Mouse (Mus musculus): ENCODE measurements around the gene Gm525. TPM values are rescaled to one million over a fixed set of nuclear protein-coding genes. Genes with fewer than 3 reads are reported as not detected.
A peak's percentile ranks its signal among the peaks of the same experiment; 100 is the strongest.
"Not testable (repeated sequence)": the region's sequence is repeated elsewhere in the genome, so short reads cannot be mapped to it uniquely, and the experiment has no call there.

Gm525 gene
- polyA plus RNA-seq, 1 experiment from 2014 or later, result not detected

DNA sequence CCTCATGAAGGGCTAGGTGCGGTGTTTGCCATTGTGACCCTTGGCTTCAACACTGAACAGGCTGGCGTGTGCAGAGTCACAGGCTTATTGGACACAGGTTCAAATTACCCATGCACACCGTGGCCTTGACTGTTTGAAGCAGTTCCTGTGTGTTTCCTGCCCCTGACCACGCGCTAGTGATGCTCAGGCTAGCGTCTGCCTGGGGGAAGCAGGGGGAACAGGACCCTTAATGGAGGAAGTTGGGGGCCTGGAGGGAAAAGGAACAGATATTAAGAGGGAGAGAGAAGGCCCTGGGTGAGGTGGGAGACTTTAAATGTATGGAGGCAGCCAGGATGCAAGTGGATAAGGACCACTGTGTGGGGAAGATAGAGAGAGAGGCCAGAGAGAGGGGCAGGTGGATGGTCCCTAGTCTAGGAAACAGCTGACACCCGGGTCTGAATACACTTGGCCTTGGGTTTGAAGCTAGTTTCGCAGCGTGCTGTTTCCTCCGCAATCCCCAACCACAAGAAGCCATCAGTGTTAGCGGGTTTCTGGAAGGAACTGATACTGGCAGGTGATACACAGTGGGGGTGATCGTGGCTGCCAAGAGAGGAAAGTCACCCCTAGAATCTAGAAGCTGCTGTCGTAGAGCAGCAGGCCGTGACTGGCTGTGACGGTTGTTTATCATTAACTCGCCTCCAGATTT, 5.5 kb downstream of the Gm525 start:
- Histone ChIP-seq H3K4me2 (no peak overlapping the region), H3K9ac (no peak overlapping the region)
- WGBS, result 74% methylated on average over 16 of the region's 16 CpGs

DNA sequence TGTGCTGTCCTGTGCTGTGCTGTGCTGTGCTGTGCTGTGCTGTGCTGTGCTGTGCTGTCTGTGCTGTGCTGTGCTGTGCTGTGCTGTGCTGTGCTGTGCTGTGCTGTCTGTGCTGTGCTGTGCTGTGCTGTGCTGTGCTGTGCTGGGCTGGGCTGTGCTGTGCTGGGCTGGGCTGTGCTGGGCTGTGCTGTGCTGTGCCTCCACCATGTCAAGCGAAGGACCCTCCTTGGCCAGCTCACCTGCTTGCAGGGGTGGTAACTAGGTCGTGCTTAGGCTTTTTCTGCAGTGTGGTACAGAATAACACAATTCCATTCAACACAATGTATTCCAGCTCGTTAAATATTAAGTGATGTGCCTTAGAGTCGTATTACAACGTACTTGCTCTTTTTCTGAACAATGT, 8.3 kb downstream of the Gm525 start:
- ATAC-seq (replicated peaks; ENCODE audit: low FRiP score); H3K4me3 ChIP-seq (replicated peaks); H3K9ac ChIP-seq; H3K27me3 ChIP-seq; H3K9me3 ChIP-seq (replicated peaks); H3K36me3 ChIP-seq; H3K4me2 ChIP-seq; H3K27ac ChIP-seq; H3K4me1 ChIP-seq: not testable (repeated sequence)
- WGBS, result 62% methylated on average over 5 of the region's 5 CpGs

More for the DNA sequence above, 5.5 kb downstream of the Gm525 start:
- Histone ChIP-seq H3K4me3 (replicated peaks) (no peak overlapping the region), H3K4me1 (0 out of 2 replicates have a peak, but pooled peaks cover 6% of the 10 kb centered on the region), H3K27ac (no peak overlapping the region), H3K9me3 (replicated peaks) (no peaks in the 10 kb centered on the region), H3K36me3 (no peaks in the 10 kb centered on the region), H3K27me3 (0 out of 2 replicates have a peak, but pooled peaks cover 3% of the 10 kb centered on the region)
- ATAC-seq (replicated peaks; ENCODE audit: low FRiP score), result no peak

DNA sequence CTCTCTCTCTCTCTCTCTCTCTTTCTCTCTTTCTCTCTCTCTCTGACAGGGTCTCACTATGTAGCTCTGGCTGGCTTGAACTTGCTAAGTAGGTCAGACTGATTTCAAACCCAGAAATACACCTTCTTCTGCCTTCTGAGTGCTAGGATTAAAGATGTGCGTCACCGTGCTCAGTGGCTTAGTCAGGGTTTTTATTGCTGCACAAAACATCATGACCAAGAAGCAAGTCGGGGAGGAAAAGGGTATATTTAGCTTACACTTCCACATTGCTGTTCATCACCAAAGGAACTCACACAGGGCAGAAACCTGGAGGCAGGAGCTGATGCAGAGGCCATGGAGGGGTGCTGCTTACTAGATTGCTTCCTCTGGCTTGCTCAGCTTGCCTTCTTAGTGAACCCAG, 9.1 kb downstream of the Gm525 start:
- not testable (repeated sequence) for H3K4me1 ChIP-seq; H3K27ac ChIP-seq; H3K4me3 ChIP-seq (replicated peaks); H3K9ac ChIP-seq; ATAC-seq (replicated peaks; ENCODE audit: low FRiP score); H3K27me3 ChIP-seq; H3K9me3 ChIP-seq (replicated peaks); H3K4me2 ChIP-seq; H3K36me3 ChIP-seq
- 87% methylated on average over 3 of the region's 3 CpGs for WGBS

DNA sequence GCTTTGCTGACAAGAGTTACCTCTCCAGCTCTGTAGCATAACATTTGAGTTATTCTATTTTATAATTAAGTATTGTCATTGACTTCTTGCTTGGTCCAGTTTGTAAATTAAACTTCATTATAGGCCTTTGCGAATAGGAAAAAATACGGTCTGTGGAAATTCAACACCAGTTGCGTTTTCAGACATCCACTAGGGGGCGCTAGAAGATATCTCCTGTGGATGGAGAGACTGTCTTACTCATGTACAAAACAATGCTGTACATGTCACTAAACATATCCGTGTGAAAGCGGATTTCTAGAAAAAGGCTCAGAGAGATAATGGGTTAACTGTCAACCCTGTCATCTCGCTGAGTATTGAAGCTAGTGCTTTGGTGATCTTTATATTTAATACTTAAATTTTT, 11.0 kb downstream of the Gm525 start:
- ATAC-seq (replicated peaks; ENCODE audit: low FRiP score), result no peak
- H3K4me2 ChIP-seq, result no peak overlapping the region
- no peaks in the 10 kb centered on the region for H3K27me3 ChIP-seq

DNA sequence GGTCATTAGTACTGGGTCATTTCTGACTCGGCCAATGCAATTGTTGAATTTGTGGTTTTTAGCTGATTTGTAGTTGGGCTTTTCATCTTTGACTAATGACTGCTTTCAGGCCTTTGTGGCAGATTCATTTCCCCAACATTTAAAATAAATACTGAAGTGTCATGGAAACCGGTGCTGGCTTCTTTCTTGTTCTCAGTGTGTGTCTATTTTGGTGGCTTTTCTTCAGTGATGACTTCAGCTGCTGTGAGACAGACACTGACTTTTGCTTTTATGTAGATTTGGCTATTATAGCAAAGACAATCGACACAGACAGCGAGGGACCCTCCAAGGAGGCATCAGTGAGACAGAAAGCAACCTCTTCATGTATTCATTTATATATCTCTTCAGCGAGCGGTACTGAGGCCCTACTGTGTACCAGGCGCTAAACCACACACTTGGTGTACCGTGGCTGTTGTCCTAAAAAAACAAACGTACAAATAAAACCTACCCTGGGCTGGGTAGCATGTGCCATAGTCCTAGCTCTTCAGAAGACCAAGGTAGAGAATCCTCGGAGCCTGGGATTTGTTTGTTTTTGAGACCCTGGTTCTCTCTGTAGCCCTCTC, 12.7 kb downstream of the Gm525 start:
- H3K36me3 ChIP-seq, result no peaks in the 10 kb centered on the region
- H3K27ac ChIP-seq, result no peak overlapping the region
- H3K9me3 ChIP-seq (replicated peaks), result no peaks in the 10 kb centered on the region
- 70% methylated on average over 10 of the region's 10 CpGs for WGBS
- H3K27me3 ChIP-seq, result no peaks in the 10 kb centered on the region
- no peak for ATAC-seq (replicated peaks; ENCODE audit: low FRiP score)
- H3K4me2 ChIP-seq, result no peak overlapping the region
- no peaks in the 10 kb centered on the region for H3K4me1 ChIP-seq
- H3K4me3 ChIP-seq (replicated peaks), result no peak overlapping the region
- no peak overlapping the region for H3K9ac ChIP-seq

More for the DNA sequence above, 11.0 kb downstream of the Gm525 start:
- 42% methylated on average over 7 of the region's 7 CpGs for WGBS
- H3K36me3 ChIP-seq, result no peaks in the 10 kb centered on the region
- H3K4me1 ChIP-seq, result no peaks in the 10 kb centered on the region
- H3K9me3 ChIP-seq (replicated peaks), result no peaks in the 10 kb centered on the region
- no peak overlapping the region for H3K4me3 ChIP-seq (replicated peaks)
- H3K9ac ChIP-seq, result no peak overlapping the region
- H3K27ac ChIP-seq, result no peak overlapping the region

DNA sequence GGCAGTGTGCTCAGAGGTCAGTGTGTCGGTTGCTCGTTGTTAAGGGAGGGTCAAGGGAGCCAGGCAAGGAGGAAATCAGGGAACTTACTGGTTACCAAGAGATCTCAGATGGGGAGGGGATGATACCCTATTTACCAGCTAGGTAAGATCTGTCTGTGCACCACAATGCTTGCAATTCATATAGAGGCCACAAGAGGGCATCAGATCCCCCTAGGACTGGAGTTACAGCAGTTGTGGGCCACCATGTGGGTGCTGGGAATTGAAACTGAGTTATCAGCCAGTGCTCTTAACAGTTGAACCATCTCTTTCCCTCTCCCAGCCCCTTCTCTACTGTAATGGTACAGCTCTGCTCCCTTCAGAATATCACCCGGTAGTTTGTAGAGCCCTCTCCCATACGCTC, 15.1 kb downstream of the Gm525 start:
- ATAC-seq (replicated peaks; ENCODE audit: low FRiP score), result no peak
- Histone ChIP-seq H3K4me1 (no peaks in the 10 kb centered on the region), H3K9me3 (replicated peaks) (no peaks in the 10 kb centered on the region), H3K4me3 (replicated peaks) (no peak overlapping the region), H3K27me3 (no peaks in the 10 kb centered on the region), H3K27ac (no peak overlapping the region), H3K4me2 (no peak overlapping the region), H3K36me3 (no peaks in the 10 kb centered on the region), H3K9ac (no peak overlapping the region)
- 88% methylated on average over 4 of the region's 4 CpGs for WGBS

DNA sequence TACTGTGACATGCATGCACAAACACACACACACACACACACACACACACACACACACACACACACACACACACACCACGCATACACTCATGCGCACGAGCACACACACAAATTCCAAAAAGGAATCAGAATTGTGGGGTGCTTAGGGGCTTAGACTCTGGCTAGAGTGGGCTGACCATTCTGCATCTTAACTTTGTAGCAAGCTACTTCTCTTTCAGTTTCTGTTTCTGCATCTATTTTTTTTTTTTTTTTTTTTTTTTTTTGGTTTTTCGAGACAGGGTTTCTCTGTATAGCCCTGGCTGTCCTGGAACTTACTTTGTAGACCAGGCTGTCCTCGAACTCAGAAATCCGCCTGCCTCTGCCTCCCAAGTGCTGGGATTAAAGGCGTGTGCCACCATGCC, 16.7 kb downstream of the Gm525 start:
- not testable (repeated sequence) for H3K27me3 ChIP-seq; H3K4me1 ChIP-seq; H3K36me3 ChIP-seq; H3K9ac ChIP-seq; ATAC-seq (replicated peaks; ENCODE audit: low FRiP score); H3K4me3 ChIP-seq (replicated peaks); H3K4me2 ChIP-seq; H3K9me3 ChIP-seq (replicated peaks); H3K27ac ChIP-seq
- 95% methylated on average over 6 of the region's 7 CpGs for WGBS

DNA sequence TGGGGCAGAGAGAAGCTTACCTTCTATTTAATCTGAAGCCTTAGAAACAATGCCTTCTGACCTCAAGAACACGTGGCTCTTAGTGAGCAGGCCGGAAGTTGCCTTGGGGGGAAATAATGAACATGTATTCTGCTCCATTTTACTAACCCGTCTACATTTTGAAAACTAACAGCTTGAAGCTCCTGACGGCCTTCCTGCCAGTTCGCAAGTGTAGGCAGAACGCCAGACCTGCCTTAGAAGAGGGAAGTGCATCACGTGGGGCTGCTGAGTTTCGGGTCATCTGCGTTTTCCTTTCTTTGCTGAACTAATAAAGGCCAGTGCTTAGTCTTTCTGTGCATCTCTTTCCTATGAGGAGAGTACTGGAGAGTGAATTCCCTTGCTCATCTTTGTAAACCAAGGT, 19.1 kb downstream of the Gm525 start:
- no peak overlapping the region for H3K27ac ChIP-seq
- H3K36me3 ChIP-seq, result no peaks in the 10 kb centered on the region
- WGBS, result 69% methylated on average over 9 of the region's 9 CpGs
- H3K9ac ChIP-seq, result no peak overlapping the region
- H3K27me3 ChIP-seq, result no peaks in the 10 kb centered on the region
- no peaks in the 10 kb centered on the region for H3K4me1 ChIP-seq
- H3K9me3 ChIP-seq (replicated peaks), result no peaks in the 10 kb centered on the region
- no peak overlapping the region for H3K4me2 ChIP-seq
- no peak for ATAC-seq (replicated peaks; ENCODE audit: low FRiP score)
- H3K4me3 ChIP-seq (replicated peaks), result no peak overlapping the region

DNA sequence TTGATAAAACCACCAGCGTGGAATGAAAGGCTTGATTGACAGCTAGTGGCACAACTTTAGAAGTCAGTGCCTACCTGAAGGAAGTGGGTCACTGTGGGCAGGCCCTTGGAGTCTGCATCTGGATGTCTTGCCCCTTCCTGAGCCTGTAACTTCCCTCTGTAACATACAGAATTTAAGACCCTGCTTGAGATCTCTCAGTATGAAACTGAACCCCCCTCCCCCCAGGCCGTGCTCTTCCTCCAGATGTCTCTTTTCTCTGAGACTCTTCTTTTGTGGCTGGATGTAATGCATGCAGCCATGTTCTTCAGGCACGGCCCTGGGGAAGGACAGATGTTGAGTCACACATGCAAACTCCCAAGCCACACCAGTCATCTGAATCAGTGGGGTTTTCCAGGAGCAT, 21.7 kb downstream of the Gm525 start:
- H3K27me3 ChIP-seq, result no peaks in the 10 kb centered on the region
- WGBS, result 85% methylated on average over 3 of the region's 3 CpGs
- no peak overlapping the region for H3K4me2 ChIP-seq
- no peak overlapping the region for H3K27ac ChIP-seq
- no peak overlapping the region for H3K4me3 ChIP-seq (replicated peaks)
- H3K36me3 ChIP-seq, result no peaks in the 10 kb centered on the region
- no peak overlapping the region for H3K9ac ChIP-seq
- no peaks in the 10 kb centered on the region for H3K9me3 ChIP-seq (replicated peaks)
- peaks cover 7% of the 10 kb centered on the region for H3K4me1 ChIP-seq
- ATAC-seq (replicated peaks; ENCODE audit: low FRiP score), result no peak

DNA sequence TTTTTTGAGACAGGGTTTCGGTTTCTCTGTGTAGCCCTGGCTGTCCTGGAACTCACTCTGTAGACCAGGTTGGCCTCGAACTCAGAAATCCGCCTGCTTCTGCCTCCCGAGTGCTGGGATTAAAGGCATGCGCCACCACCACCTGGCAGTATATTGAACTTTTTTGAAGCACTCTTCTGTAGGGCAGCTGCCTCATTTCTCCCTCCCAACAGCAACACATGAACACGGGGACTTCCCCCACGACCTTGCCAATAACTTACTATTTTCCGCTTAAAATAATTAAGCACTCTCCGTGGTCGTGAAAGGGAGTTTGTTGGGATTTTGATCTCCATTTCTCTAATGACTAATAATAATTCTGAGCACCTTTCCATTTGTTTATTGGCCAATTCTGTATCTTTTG, 23.7 kb downstream of the Gm525 start:
- 89% methylated on average over 10 of the region's 10 CpGs for WGBS

DNA sequence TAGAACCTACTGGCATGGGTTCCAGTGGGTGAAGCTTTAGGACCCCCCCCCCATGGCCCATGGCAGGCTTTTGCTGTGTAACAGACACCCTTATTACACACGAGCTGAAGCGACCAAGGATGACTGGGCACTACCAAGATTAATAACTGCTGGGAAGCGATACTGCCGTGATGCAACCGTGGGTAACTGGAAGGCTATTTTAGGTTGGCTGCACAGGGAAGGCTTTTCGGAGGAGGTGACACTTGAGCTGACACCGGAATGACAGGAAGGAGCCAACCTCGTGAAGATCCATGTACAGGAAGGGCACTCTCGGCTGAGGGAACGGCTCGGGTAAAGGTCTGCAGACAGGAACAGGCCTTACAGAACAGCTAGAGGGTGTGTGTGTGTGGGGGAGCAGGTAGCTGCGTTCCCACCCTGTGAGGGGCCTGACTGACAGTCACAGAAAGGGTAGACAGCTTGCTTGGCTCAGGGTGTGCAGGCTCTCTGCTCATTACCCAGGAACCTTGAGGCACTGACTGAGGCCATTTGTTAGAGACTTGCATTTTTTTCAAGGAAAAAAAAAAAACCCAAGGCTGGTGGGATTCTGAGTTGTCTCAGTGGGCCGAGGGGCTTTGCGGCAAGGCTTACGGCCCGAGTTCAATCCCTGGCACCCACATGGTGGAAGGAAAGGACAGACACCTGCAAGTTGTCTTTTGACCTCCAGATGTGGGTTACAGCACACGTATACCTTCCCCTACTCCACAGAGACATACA, 24.6 kb downstream of the Gm525 start:
- WGBS, result 48% methylated on average over 17 of the region's 17 CpGs
- ATAC-seq (replicated peaks; ENCODE audit: low FRiP score), result peak; percentile 41

More for the DNA sequence above, 23.7 kb downstream of the Gm525 start:
- not testable (repeated sequence) for H3K9ac ChIP-seq; H3K9me3 ChIP-seq (replicated peaks); H3K4me2 ChIP-seq; H3K36me3 ChIP-seq; H3K4me3 ChIP-seq (replicated peaks); H3K27ac ChIP-seq; H3K27me3 ChIP-seq; ATAC-seq (replicated peaks; ENCODE audit: low FRiP score)
- H3K4me1 ChIP-seq, result peaks cover 21% of the 10 kb centered on the region

DNA sequence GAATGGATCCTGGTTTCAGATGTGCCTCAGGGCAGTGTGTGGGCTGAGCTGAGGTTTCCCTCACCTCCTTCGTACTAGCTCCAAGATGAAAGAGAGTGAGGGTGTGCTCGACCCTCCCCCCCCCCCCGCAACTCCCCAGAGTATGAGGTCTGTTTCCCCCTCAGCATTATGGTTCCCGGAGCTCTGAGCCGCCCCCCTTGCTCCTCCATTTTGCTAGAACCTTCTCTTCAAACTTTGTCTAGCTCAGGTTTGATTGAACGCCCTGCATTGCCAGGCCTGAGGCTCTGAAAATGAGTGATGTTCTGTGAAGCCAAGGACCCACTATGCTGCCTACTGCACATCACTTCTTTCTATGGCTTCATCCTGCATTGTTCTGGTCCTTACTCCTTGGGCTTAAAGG, 25.3 kb downstream of the Gm525 start:
- Histone ChIP-seq H3K27ac (no peak overlapping the region), H3K4me1 (peaks cover 21% of the 10 kb centered on the region), H3K36me3 (no peaks in the 10 kb centered on the region), H3K4me3 (replicated peaks) (no peak overlapping the region), H3K9me3 (replicated peaks) (no peaks in the 10 kb centered on the region), H3K4me2 (no peak overlapping the region), H3K27me3 (no peaks in the 10 kb centered on the region), H3K9ac (no peak overlapping the region)
- no peak for ATAC-seq (replicated peaks; ENCODE audit: low FRiP score)
- 64% methylated on average over 6 of the region's 6 CpGs for WGBS

More for the DNA sequence above, 24.6 kb downstream of the Gm525 start:
- Histone ChIP-seq H3K9ac (no peak overlapping the region), H3K4me3 (replicated peaks) (no peak overlapping the region), H3K27me3 (no peaks in the 10 kb centered on the region), H3K4me1 (peaks cover 21% of the 10 kb centered on the region), H3K36me3 (no peaks in the 10 kb centered on the region), H3K27ac (no peak overlapping the region), H3K4me2 (no peak overlapping the region), H3K9me3 (replicated peaks) (no peaks in the 10 kb centered on the region)

Measured in kidney, embryonic 15.5 days (tissue).